Mouse (Mus musculus) small intestine, adult 2 months (tissue): Measurements from ENCODE around the gene Pvr. TPM values are rescaled to one million over a fixed set of nuclear protein-coding genes. Genes with fewer than 3 reads are reported as not detected.
"Not testable (repeated sequence)": the region's sequence is repeated elsewhere in the genome, so short reads cannot be mapped to it uniquely, and the experiment has no call there.

Experiments
- H3K27ac ChIP-seq: fragments of 200-500 bp; 2 replicates; pipeline ENCODE4 v1.5.1; 2012; ENCODE audit warnings: low read depth, low read length, control low read depth, inconsistent platforms; ENCODE audit not compliant: insufficient read depth
- H3K27me3 ChIP-seq: fragments of 200-500 bp; 2 replicates; pipeline ENCODE4 v1.6.1; 2012; ENCODE audit warnings: mild to moderate bottlenecking, moderate library complexity, low read length, inconsistent platforms; ENCODE audit not compliant: control insufficient read depth, insufficient read depth
- H3K36me3 ChIP-seq: fragments of 200-500 bp; 2 replicates; pipeline ENCODE4 v1.6.1; 2012; ENCODE audit warnings: mild to moderate bottlenecking, low read length, control low read depth, inconsistent platforms; ENCODE audit not compliant: control insufficient read depth, insufficient read depth
- H3K4me1 ChIP-seq: fragments of 200-500 bp; 2 replicates; pipeline ENCODE4 v1.6.1; 2012; ENCODE audit warnings: low read length, inconsistent platforms, mixed read lengths; ENCODE audit not compliant: control insufficient read depth, insufficient read depth, insufficient read length
- H3K4me3 ChIP-seq: fragments of 200-500 bp; 2 replicates; pipeline ENCODE4 v1.5.1; 2012; ENCODE audit warnings: low read depth, mild to moderate bottlenecking, control low read depth, inconsistent platforms, low read length, moderate library complexity
- CTCF ChIP-seq: fragments of 200-500 bp; IDR thresholded peaks from 2 replicates; pipeline ENCODE4 v1.5.1; 2012; ENCODE audit warnings: low read depth, mild to moderate bottlenecking, control low read depth, inconsistent platforms, low read length, moderate library complexity, mixed read lengths; ENCODE audit not compliant: insufficient replicate concordance, insufficient read length; ENCODE audit errors: extremely low read depth
- POLR2A ChIP-seq: fragments of 200-500 bp; IDR thresholded peaks from 2 replicates; pipeline ENCODE4 v1.6.1; 2012; ENCODE audit warnings: low read depth, mild to moderate bottlenecking, control low read depth, inconsistent platforms, low read length, moderate library complexity
- WGBS: fragments of 180-500 bp; shearing (Covaris S2); methylation state at CpG from one replicate; pipeline ENCODE4 v1.1.7; 2018; 5-methylcytosine and 5-hydroxymethylcytosine counted together
- polyA plus RNA-seq: library from polyadenylated mRNA; depleted of rRNA; stranded (reverse); fragments of >200 nt; gene quantifications from 2 replicates; pipeline ENCODE4 v1.2.3, GENCODE M21; 2012

Gene Pvr
- polyA plus RNA-seq, 1 experiment: 14.3 TPM

DNA sequence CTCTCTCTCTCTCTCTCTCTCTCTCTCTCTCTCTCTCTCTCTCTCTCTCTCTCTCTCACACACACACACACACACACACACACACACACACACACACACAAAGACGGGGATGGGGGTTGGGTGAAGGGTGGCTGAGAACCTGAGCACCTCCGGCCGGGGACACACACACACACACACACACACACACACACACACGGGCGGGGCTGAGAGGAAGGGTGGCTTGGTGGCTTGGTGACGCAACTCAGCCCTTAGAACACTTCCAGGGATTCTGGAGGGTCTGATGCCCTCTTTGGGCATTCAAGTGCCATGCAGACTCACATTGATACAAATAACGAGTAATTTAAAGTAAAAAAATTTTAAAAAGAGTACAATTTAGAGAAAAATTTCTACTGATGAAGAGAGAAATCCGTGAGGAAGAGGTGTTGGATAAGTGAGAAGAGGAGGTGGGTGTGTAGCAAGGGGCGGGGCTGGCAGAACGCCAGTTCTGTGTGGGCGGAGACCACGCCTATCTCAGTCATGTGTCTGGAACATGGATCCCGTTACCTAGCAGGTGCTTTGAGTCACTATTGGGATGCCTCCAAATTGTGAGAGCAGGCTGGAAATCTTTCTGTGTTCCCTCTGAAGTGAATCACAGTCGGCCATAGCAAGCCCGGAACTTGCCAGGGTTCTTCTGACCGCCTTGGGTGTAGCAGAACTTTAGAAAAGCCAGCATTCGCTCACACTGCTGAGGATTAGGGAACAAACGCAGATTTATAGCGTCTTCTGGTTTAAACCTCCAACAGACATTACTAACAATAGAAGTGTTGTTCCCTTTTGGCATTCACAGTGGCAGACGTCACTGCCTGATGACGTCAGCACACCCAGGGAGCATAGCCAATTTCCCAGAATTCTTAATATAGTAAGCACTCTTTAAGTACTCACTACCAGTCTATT is 12.2 kb upstream of the Pvr start:
- no peak overlapping the region for H3K27ac ChIP-seq
- peaks cover 6% of the 10 kb centered on the region for H3K4me1 ChIP-seq
- 2% methylated on average over 21 of the region's 21 CpGs for WGBS
- no peak overlapping the region for H3K4me3 ChIP-seq
- H3K36me3 ChIP-seq: no peaks in the 10 kb centered on the region; the same call in 1 of the 2 replicates
- TF ChIP-seq CTCF (no peak), POLR2A (no peak)
- no peaks in the 10 kb centered on the region for H3K27me3 ChIP-seq

DNA sequence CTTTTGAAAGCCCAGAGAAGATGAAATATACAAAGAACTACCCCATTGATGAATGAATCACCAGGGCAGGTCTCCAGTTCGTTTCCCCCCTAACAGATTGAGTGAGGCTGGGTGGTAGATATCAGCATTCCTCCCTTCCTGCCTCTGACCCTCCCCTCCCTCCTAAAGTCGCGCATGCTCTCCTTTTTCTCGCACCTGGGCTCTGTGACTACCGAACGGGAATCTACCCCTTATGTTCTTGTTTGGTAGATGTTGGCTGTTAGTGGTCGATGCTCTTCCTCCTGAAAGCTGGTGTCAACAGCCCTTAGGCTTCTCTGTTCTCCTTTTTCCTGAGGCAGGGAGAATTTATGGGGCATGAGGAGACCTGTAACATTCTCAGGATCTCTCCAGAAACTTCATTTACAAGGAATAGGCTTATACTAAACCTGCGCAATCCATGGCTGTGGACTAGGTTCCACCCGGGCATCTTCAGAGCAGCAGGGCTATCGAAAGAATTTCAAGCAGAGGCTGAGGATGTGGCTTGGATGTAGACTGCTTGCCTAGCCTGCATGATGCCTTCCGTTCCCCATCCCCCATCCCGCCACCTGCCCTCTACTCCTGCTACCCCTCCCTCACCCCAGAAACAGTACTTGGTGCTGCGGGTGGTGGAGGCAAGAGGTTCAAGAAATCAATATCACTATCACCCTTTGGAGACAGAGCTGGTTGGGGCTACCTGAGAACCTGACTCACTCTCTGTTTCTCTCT is 11.3 kb upstream of the Pvr start:
- H3K4me1 ChIP-seq: peaks cover 6% of the 10 kb centered on the region
- TF ChIP-seq POLR2A (no peak), CTCF (no peak)
- H3K27me3 ChIP-seq: no peaks in the 10 kb centered on the region
- 31% methylated on average over 13 of the region's 13 CpGs for WGBS
- H3K4me3 ChIP-seq: no peak overlapping the region
- H3K36me3 ChIP-seq: no peaks in the 10 kb centered on the region
- H3K27ac ChIP-seq: no peak overlapping the region

DNA sequence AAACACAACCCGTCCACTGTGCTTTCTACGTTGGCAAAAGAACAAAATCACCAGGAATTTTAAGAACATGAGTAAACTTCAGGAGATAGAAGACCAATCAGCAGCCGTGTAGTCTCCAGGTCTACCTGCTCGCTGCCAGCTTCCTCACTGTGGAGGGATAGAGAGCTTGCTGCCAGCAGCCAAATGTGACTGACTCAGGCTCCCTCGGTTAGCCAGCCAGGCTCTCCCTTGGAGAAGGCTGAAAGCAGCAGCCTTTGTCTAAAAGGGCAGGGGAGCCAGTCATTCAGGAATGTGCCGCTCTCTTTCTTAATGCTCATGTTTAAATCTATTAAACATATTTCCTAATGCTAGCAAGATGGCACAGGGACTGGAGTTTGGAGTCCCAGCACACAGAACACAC is 9.5 kb upstream of the Pvr start:
- not testable (repeated sequence) for H3K27me3 ChIP-seq, H3K27ac ChIP-seq, H3K4me1 ChIP-seq, H3K36me3 ChIP-seq, H3K4me3 ChIP-seq
- WGBS: 73% methylated on average over 6 of the region's 6 CpGs

DNA sequence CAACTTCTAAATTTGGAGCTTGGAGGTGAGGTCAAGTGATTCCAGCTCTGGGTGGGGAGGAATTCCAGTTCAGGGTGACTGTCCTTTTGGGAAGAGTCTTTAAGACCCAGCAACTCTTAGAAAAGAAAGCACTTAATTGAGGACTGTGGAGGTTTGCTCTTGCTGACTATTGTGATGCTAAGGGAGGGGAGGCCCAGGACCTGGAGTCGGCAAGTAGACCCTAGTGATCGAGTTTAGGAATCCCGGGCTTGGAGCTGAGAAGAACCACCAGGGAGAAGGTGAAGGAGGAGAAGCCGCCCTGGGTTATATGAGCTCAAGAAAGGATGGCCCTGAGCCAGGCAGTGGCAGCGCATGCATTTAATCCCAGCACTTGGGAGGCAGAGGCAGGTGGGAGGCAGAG is 7.5 kb upstream of the Pvr start:
- TF ChIP-seq CTCF (no peak), POLR2A (no peak)
- Histone ChIP-seq H3K36me3 (no peaks in the 10 kb centered on the region), H3K27ac (peak overlapping the region; percentile 24; the same call in 1 of the 2 replicates), H3K27me3 (no peaks in the 10 kb centered on the region), H3K4me1 (peaks cover 3% of the 10 kb centered on the region), H3K4me3 (no peak overlapping the region)
- 84% methylated on average over 5 of the region's 5 CpGs for WGBS

DNA sequence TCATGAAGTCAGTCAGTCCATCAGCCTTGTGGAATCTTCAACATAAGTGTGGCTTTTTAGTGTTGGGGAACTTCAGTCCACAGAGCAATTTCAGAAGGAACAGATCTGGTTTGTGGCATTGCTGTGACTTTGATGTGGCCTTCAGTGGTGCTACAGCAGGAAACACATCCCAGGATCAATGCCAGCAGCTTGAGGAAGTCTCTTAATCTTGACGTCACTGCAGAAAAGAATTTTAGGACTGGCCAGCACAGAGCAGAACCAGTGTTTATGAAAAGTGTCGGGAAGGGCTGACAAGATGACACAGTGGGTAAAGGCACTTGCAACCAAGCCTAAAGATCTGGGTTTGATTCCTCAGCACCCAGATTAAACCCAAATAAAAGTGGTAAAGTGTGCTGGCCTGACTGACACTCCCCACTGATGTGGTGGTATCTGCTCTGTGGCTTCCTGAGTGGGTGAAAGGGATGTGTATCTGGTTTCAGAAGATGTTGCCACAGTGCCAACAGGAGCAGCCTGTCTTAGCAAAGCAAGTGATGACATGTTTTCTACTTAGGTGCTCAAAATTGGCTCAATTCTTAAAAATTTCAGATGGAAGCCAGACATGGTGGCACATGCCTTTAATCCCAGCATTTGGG is 6.0 kb upstream of the Pvr start:
- H3K27ac ChIP-seq: no peak overlapping the region
- no peak overlapping the region for H3K4me3 ChIP-seq
- 50% methylated on average over 2 of the region's 2 CpGs for WGBS

DNA sequence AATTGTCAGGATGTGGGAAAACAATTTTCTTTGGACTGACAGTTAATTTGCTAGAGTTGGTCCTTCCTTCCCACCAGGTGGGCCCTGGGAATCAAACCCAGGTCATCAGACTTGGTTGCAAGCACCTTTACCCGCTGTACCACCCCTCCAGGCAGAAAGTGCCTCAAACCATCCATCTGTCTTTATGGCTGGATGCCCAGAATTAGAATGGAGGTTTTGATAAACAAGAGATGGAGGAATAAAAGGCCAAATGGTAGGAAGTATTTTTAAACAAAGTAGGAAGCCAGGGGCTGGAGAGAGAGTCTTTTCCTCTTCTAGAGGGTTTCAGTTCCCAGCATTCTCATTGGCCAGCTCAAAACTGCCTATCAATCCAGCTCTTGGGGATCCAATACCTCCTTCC is 4.4 kb upstream of the Pvr start:
- Histone ChIP-seq H3K36me3 (no peaks in the 10 kb centered on the region), H3K27ac (no peak overlapping the region), H3K27me3 (no peaks in the 10 kb centered on the region), H3K4me1 (no peaks in the 10 kb centered on the region), H3K4me3 (no peak overlapping the region)
- TF ChIP-seq POLR2A (no peak), CTCF (no peak)
- WGBS: 58% methylated on average over 1 of the region's 1 CpGs

More for the DNA sequence above, 6.0 kb upstream of the Pvr start:
- Histone ChIP-seq H3K4me1 (no peaks in the 10 kb centered on the region), H3K27me3 (no peaks in the 10 kb centered on the region), H3K36me3 (no peaks in the 10 kb centered on the region)
- no peak for TF ChIP-seq POLR2A
- TF ChIP-seq CTCF: no peak

DNA sequence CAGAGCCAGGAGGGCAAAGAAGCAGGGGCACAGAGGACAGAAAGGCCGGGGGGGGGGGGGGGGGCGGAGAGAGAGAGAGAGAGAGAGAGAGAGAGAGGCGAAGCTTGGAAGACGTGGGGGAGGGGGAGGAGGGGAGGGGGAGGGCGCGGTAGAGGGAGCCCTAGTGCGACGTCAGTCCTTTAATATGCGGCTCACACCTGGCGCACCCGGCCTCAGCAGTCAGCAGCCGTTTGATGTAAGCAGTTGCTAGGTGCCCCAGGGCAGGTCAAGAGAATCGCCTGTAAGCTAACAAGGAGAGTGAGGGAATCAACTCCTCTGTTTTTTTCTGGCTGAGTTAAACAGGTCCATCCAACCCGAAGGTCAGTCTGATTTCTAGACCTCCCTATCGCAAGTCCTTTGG is 2.8 kb upstream of the Pvr start:
- no peak overlapping the region for H3K4me3 ChIP-seq
- no peaks in the 10 kb centered on the region for H3K4me1 ChIP-seq
- H3K27me3 ChIP-seq: no peaks in the 10 kb centered on the region
- no peaks in the 10 kb centered on the region for H3K36me3 ChIP-seq
- H3K27ac ChIP-seq: no peak overlapping the region
- TF ChIP-seq POLR2A (no peak), CTCF (no peak)
- WGBS: 28% methylated on average over 10 of the region's 15 CpGs
